Mouse (Mus musculus) cerebellum, postnatal 25 days (tissue): ENCODE results near the gene Eif2d.

Experiments used
- DNase-seq, 2 experiments: peaks; one replicate each; pipeline ENCODE4 v3.0.0; 2021; ENCODE audit warnings: mixed read lengths in 2 of 2

The Eif2d gene

DNA sequence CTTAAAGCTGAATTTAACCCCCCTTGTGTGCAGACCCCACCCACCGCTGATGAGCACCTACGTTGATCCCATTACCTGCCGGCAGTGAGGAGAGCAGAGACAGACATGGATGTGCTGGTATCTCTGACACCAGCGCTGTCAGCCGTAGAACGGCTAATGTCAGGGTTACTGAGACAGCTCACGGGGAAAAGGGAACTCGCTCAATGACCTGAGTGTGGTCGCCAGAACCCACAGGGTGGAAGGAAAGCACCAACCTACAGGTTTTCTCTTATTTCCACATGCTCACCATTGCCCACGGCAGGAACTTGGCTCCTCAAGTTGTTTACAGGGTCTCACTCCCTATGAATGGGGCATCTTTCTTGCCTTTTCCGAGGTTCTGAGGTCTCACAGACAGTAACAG lies 66.0 kb downstream of the Eif2d start:
- DNase-seq = no peak

DNA sequence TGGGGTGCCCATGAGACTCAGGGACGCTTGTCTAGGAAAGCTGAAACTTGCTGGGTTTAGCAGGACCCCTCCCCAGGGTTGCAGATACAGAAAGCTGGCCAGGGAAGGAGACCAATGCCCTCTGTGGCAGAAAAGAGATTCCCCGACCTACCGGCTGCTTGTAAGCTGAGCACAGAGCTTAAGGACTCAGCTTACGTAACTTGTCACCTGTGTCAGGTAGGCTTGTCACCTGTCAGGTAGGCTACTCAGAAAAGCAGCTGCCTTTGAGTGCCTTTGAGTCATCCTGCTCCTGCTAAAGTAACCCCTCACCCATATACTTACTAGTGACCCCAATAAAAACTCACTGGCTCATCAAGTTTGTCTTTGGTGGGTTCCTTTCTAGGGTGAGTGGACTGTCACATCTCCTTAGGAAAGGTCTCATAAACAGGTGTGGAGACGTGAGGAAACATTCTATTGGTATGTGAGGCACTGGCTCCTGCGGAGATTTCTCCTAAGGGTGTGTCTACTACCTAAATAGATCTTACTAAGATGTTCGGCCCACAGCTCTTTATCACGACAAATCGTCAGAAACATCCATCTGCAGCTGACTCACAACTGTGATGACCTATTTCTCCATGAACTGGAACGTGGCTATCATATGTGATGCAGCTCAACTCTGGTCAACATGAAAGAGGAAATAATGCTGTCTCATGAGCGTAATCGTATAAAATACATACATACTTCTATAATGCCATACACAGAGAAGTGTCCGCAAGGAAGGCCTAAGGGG lies 69.0 kb downstream of the Eif2d start:
- DNase-seq = no peak

GRCm38 (mm10) chr1:131223345-131223744 lies 70.4 kb downstream of the Eif2d start:
- DNase-seq = no peak

DNA sequence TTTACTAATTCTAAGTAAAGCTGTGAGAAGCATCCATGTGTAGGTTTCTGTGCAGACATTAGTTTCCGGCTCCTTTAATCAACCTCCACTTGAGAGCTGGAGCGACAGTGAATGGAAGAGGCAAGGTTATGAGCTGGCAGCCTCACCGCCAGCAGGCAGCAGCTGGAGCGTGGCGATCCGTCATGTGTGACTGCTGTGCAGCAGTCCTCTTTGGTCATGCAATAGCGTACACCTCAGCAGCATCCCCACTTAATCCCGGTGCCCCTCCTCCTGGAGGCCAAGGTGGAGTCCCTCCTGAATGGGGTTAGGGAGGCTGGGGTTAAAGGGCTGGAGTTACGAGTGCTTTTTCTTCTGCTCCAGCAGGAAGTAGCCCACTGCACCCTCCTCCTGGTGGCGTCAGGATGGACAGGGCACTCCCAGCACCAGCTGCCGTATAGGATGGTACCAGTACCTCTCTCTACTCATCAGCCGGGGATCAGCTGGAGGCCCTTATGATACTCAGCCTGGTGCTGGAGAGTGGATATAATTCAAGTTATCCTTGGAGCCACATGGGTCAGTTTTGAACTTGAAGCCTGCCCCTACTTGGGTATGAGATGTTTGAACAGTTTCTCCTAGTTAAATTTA lies 72.0 kb downstream of the Eif2d start:
- no peak for DNase-seq

- DNase-seq = no peak
Observed at GRCm38 (mm10) chr1:131228225-131228624, 75.2 kb downstream of the Eif2d start.

- no peak for DNase-seq
Observed at GRCm38 (mm10) chr1:131228659-131229058, 75.7 kb downstream of the Eif2d start.

GRCm38 (mm10) chr1:131233527-131233926 lies 80.5 kb downstream of the Eif2d start:
- DNase-seq = no peak

GRCm38 (mm10) chr1:131236077-131236476 lies 83.1 kb downstream of the Eif2d start:
- DNase-seq = no peak
